Mouse (Mus musculus) limb, embryonic 11.5 days (tissue): ENCODE measurements around the gene Dctn1. TPM values are rescaled to one million over a fixed set of nuclear protein-coding genes. Genes with fewer than 3 reads are reported as not detected.

Experiments
- ATAC-seq: fragments of 200-750 bp; cut with Nextera tagmentation; 2 replicates; pipeline ENCODE4 v1.8.0; 2017; ENCODE audit warnings: low read depth; ENCODE audit not compliant: insufficient number of reproducible peaks, low FRiP score, low TSS enrichment
- DNase-seq: peaks from one replicate; pipeline ENCODE4 v3.0.0-alpha.2; 2015; ENCODE audit warnings: low spot score
- H3K27ac ChIP-seq: fragments of 300-500 bp; sonication (generic); replicated peaks from 2 replicates; pipeline ENCODE4 v1.5.1; 2014; ENCODE audit warnings: low read depth, mild to moderate bottlenecking, low read length
- H3K27me3 ChIP-seq: fragments of 300-500 bp; sonication (generic); 2 replicates; pipeline ENCODE4 v1.6.1; 2014; ENCODE audit warnings: mild to moderate bottlenecking, low read length, mixed read lengths; ENCODE audit not compliant: control insufficient read depth, insufficient read depth
- H3K36me3 ChIP-seq: fragments of 300-500 bp; sonication (generic); 2 replicates; pipeline ENCODE4 v1.6.1; 2014; ENCODE audit warnings: mild to moderate bottlenecking, low read length, moderate library complexity, mixed read lengths; ENCODE audit not compliant: control insufficient read depth, insufficient read depth
- H3K4me1 ChIP-seq: fragments of 300-500 bp; sonication (generic); 2 replicates; pipeline ENCODE4 v1.6.1; 2014; ENCODE audit warnings: low read length, mixed read lengths; ENCODE audit not compliant: control insufficient read depth, insufficient read depth
- H3K4me2 ChIP-seq: fragments of 300-500 bp; sonication (generic); 2 replicates; pipeline ENCODE4 v1.6.1; 2014; ENCODE audit warnings: low read depth, mild to moderate bottlenecking, moderate library complexity; ENCODE audit not compliant: severe bottlenecking
- H3K4me3 ChIP-seq: fragments of 300-500 bp; sonication (generic); 2 replicates; pipeline ENCODE4 v1.5.1; 2014; ENCODE audit warnings: low read depth, low read length
- H3K9ac ChIP-seq: fragments of 300-500 bp; sonication (generic); 2 replicates; pipeline ENCODE4 v1.6.1; 2014; ENCODE audit warnings: mild to moderate bottlenecking, low read length
- H3K9me3 ChIP-seq: fragments of 300-500 bp; sonication (generic); 2 replicates; pipeline ENCODE4 v1.6.1; 2016; ENCODE audit warnings: low read length; ENCODE audit not compliant: control insufficient read depth
- WGBS: fragments of 180-500 bp; shearing (Covaris S2); extraction: QIAGEN DNeasy Blood & Tissue Kit; methylation state at CpG from one replicate; pipeline ENCODE4 v1.1.7; 2014; 5-methylcytosine and 5-hydroxymethylcytosine counted together
- polyA plus RNA-seq: library from polyadenylated mRNA; unstranded; fragments of >200 nt; fragmentation: Nextera tagmentation; extraction: Ambion mirVana; gene quantifications from 2 replicates; pipeline ENCODE4 v1.2.1, GENCODE M21; 2014

Gene Dctn1
- polyA plus RNA-seq, 1 experiment from 2014 or later, result 70.4 TPM

GRCm38 (mm10) chr6:83208050-83208400, 42.3 kb downstream of the Dctn1 start:
- Histone ChIP-seq H3K27me3 (no peaks in the 10 kb centered on the region), H3K9me3 (no peaks in the 10 kb centered on the region), H3K4me2 (no peak overlapping the region), H3K36me3 (no peaks in the 10 kb centered on the region), H3K27ac (no peak overlapping the region), H3K9ac (no peak overlapping the region), H3K4me3 (no peak overlapping the region), H3K4me1 (no peaks in the 10 kb centered on the region)
- 78% methylated on average over 2 of the region's 2 CpGs for WGBS
- DNase-seq (no peak), ATAC-seq (no peak)

DNA sequence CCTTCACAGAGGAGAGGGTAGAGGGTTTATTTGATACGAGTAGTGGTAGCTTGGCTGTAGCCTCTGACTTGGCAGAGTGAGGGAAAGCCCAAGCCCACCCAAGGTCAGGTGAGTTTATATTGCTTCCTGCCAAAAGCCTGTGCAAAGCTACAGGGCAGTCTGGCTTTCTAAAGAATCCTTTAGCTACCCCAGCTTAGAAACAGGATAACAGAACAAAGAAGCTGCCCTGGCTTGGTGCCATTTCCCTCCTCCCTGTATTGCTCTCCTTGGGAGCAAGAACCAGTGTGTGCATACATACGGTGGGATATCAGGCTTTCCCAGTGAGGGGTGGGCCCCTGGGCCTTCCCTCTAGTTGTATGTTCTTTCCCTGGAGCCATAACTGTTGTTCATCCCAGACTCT, 44.8 kb downstream of the Dctn1 start:
- ATAC-seq (no peak), DNase-seq (no peak)
- Histone ChIP-seq H3K9ac (no peak overlapping the region), H3K4me2 (no peak overlapping the region), H3K9me3 (no peaks in the 10 kb centered on the region), H3K36me3 (no peaks in the 10 kb centered on the region), H3K4me1 (no peaks in the 10 kb centered on the region), H3K27ac (no peak overlapping the region), H3K27me3 (no peaks in the 10 kb centered on the region), H3K4me3 (no peak overlapping the region)
- WGBS, result 71% methylated on average over 2 of the region's 2 CpGs

- no peak overlapping the region for H3K4me3 ChIP-seq
- H3K4me1 ChIP-seq, result no peaks in the 10 kb centered on the region
- no peaks in the 10 kb centered on the region for H3K27me3 ChIP-seq
- no peak overlapping the region for H3K27ac ChIP-seq
- ATAC-seq (no peak), DNase-seq (no peak)
- no peak overlapping the region for H3K4me2 ChIP-seq
- H3K9ac ChIP-seq, result no peak overlapping the region
- H3K36me3 ChIP-seq, result no peaks in the 10 kb centered on the region
- 34% methylated on average over 5 of the region's 5 CpGs for WGBS
- no peaks in the 10 kb centered on the region for H3K9me3 ChIP-seq
These were observed 45.8 kb downstream of the Dctn1 start for GRCm38 (mm10) chr6:83211526-83211925.

- H3K27me3 ChIP-seq, result no peaks in the 10 kb centered on the region
- peak; percentile 90 for DNase-seq
- WGBS, result 11% methylated on average over 7 of the region's 7 CpGs
These were observed 49.4 kb downstream of the Dctn1 start for GRCm38 (mm10) chr6:83215002-83215666.

DNA sequence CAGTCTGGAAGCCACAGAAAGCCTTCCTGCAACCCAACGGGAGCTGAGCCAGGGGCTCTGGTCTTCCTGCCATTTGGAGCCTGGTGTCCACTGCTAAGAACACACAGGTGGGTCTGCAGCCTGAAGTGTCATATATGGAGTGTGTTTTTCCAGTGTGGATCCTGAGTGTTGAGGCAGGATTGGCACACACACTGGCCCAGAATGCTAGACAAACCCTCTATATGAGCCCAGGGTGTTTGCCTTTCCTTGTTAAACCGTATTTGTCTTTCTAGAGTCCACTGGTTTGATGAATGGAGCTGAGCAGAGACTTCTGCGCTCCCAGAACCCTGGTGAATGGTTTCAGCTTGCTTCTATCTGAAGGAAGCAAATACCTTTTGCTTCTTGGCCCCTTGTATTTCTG, 54.1 kb downstream of the Dctn1 start, which contains the start of gene Slc4a5:
Gene Slc4a5, plus strand, starts transcription at position 15 of the 400 bp plus-strand sequence.
- ATAC-seq (no peak), DNase-seq (no peak)
- H3K4me1 ChIP-seq, result no peaks in the 10 kb centered on the region
- H3K36me3 ChIP-seq, result no peaks in the 10 kb centered on the region
- no peak within 1 kb of the TSS for H3K27ac ChIP-seq
- no peak within 1 kb of the TSS for H3K9ac ChIP-seq
- no peaks in the 10 kb centered on the region for H3K27me3 ChIP-seq
- H3K9me3 ChIP-seq, result no peaks in the 10 kb centered on the region
- H3K4me3 ChIP-seq, result no peak within 1 kb of the TSS
- WGBS, result 87% methylated on average over 3 of the region's 3 CpGs
- no peak within 1 kb of the TSS for H3K4me2 ChIP-seq

More at GRCm38 (mm10) chr6:83215002-83215666, 49.4 kb downstream of the Dctn1 start:
- ATAC-seq, result peak; percentile 86
- Histone ChIP-seq H3K27ac (no peak overlapping the region), H3K4me2 (no peak overlapping the region), H3K9ac (no peak overlapping the region), H3K4me3 (no peak overlapping the region), H3K4me1 (no peaks in the 10 kb centered on the region), H3K36me3 (no peaks in the 10 kb centered on the region), H3K9me3 (no peaks in the 10 kb centered on the region)

GRCm38 (mm10) chr6:83231486-83231885, 65.8 kb downstream of the Dctn1 start:
- 37% methylated on average over 2 of the region's 2 CpGs for WGBS
- no peaks in the 10 kb centered on the region for H3K27me3 ChIP-seq
- H3K36me3 ChIP-seq, result no peaks in the 10 kb centered on the region

GRCm38 (mm10) chr6:83233306-83233705, 67.6 kb downstream of the Dctn1 start:
- Histone ChIP-seq H3K4me2 (no peak overlapping the region), H3K9ac (no peak overlapping the region), H3K36me3 (no peaks in the 10 kb centered on the region), H3K27me3 (no peaks in the 10 kb centered on the region), H3K9me3 (no peaks in the 10 kb centered on the region), H3K27ac (no peak overlapping the region), H3K4me3 (no peak overlapping the region), H3K4me1 (peaks cover 19% of the 10 kb centered on the region)
- ATAC-seq (no peak), DNase-seq (no peak)
- WGBS, result 84% methylated on average over 4 of the region's 4 CpGs

More at GRCm38 (mm10) chr6:83231486-83231885, 65.8 kb downstream of the Dctn1 start:
- no peak overlapping the region for H3K27ac ChIP-seq
- H3K4me2 ChIP-seq, result no peak overlapping the region
- H3K4me1 ChIP-seq, result peaks cover 8% of the 10 kb centered on the region
- DNase-seq (no peak), ATAC-seq (no peak)
- H3K9ac ChIP-seq, result no peak overlapping the region
- no peak overlapping the region for H3K4me3 ChIP-seq
- no peaks in the 10 kb centered on the region for H3K9me3 ChIP-seq

DNA sequence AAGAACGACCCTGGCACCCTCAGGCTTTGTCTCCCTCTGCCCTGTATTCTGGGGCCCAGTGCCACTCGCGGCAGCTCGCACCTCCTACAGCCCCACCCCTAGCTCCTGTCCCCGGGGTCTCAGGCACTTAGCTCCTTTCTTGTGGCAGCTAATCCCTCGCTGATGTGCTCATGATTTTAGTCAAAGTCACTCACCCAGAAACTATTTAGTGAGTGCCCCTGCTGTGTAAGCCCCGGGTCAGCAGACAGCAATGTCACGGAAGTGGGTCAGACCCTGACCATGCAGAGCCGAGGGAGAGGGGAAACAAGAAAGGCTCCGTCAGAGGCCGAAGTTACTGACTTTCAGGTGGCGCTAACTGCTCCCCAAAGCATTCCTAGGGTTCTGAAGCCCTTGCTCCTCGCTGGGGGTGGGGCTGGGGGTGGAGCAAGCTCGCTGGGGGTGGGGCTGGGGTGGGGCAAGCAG, 68.6 kb downstream of the Dctn1 start:
- H3K9me3 ChIP-seq, result no peaks in the 10 kb centered on the region
- peak overlapping the region; percentile 30 for H3K4me2 ChIP-seq
- no peak for ATAC-seq
- peaks cover 19% of the 10 kb centered on the region for H3K4me1 ChIP-seq
- 0 out of 2 replicates have a peak, but pooled peaks cover 4% of the 10 kb centered on the region for H3K27me3 ChIP-seq
- peak overlapping the region; percentile 3; the same call in 1 of the 2 replicates for H3K9ac ChIP-seq
- DNase-seq, result peak; percentile 39
- no peaks in the 10 kb centered on the region for H3K36me3 ChIP-seq
- 0 out of 2 replicates have a peak overlapping the region, but pooled peaks have one; percentile 8 for H3K4me3 ChIP-seq
- H3K27ac ChIP-seq, result no peak overlapping the region
- 2% methylated on average over 14 of the region's 14 CpGs for WGBS
